31 mouse cellular contexts compared by ENCODE assay signal in the genomic region with DNA sequence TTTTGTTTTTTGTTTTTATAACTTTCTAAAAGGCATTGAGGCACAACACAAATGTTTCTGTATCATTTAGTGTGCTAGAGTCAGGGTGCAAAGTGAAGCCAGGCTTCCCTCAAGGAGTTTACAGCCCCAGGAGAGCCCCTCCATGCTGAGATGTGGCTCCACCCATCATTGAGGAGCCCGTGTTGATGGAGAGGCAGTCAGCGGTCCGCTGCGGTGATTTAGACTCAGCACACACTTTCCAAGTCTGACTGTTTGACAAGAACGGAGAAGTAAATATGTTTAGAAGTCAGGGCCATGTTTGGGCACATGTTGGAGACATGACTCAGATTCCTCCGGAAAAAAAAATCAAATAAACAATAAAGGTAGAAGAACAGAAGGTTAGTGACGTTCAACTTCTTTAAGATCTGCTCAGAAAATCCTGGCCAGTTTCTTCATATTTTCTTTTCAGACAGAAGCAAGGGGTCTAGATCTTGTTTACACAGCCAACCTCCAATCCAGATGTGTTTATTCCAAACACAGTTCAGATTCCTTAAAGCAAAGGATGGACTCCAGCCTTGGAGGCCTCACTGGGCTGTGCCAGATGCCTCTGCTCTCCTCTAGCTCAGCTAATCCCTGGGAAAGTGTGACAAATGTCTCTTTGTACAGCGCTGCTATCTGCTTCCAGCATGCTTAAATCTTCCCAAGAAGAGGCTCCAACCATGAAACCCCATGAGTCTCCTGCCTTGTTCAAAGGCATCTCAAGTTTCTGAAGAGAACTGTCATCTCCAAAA. TPM values are rescaled to one million over a fixed set of nuclear protein-coding genes. Genes with fewer than 3 reads are reported as not detected.
DNase-seq lines count a peak whose midpoint lies in the region; ATAC-seq lines count a peak whose summit lies in the region.
"Had no signal": no experiment of that assay in that cellular context is flagged by ENCODE, and none has a peak within 500 bp of the region (broad histone marks: within the 10 kb centered on the region; RNA-seq: fewer than 3 reads in every experiment).

No protein-coding gene starts in this region.

- H3K36me3 ChIP-seq in heart, embryonic 12.5 days: no peaks in the 10 kb centered on the region
- no peaks in the 10 kb centered on the region for H3K36me3 ChIP-seq in lung, embryonic 15.5 days
- H3K36me3 ChIP-seq in intestine, embryonic 16.5 days (ENCODE audit: control insufficient read depth, insufficient read depth, low read length): no peaks in the 10 kb centered on the region
- H3K36me3 ChIP-seq: G1E; hindbrain, embryonic 13.5 days; limb, embryonic 13.5 days; midbrain, embryonic 10.5 days; midbrain, embryonic 15.5 days; neural tube, embryonic 15.5 days had no signal

- WGBS in heart, embryonic 12.5 days: 62% methylated on average over 8 of the region's 8 CpGs
- 18% methylated on average over 8 of the region's 8 CpGs for WGBS in lung, embryonic 15.5 days
- WGBS in intestine, embryonic 16.5 days: 47% methylated on average over 8 of the region's 8 CpGs

- H3K27me3 ChIP-seq in heart, embryonic 12.5 days (replicated peaks): no peaks in the 10 kb centered on the region
- no peaks in the 10 kb centered on the region for H3K27me3 ChIP-seq in lung, embryonic 15.5 days
- no peaks in the 10 kb centered on the region for H3K27me3 ChIP-seq in intestine, embryonic 16.5 days (replicated peaks; ENCODE audit: control insufficient read depth, insufficient read depth, low read length)
- H3K27me3 ChIP-seq: hindbrain, embryonic 13.5 days; limb, embryonic 13.5 days; midbrain, embryonic 15.5 days; neural tube, embryonic 15.5 days; Patski had no signal

- H3K9ac ChIP-seq in heart, embryonic 12.5 days: no peak overlapping the region
- H3K9ac ChIP-seq in lung, embryonic 15.5 days: no peak overlapping the region
- H3K9ac ChIP-seq in intestine, embryonic 16.5 days (ENCODE audit: low read depth, low read length): no peak overlapping the region
- H3K9ac ChIP-seq: hindbrain, embryonic 13.5 days; limb, embryonic 13.5 days; midbrain, embryonic 15.5 days; neural tube, embryonic 15.5 days had no signal

- H3K27ac ChIP-seq in heart, embryonic 12.5 days (ENCODE audit: poor library complexity, severe bottlenecking): no peak overlapping the region
- H3K27ac ChIP-seq in lung, embryonic 15.5 days: peak overlapping the region; percentile 77
- peak overlapping the region; percentile 30; the same call in 1 of the 2 replicates for H3K27ac ChIP-seq in intestine, embryonic 16.5 days (ENCODE audit: low read length)
- H3K27ac ChIP-seq: hindbrain, embryonic 13.5 days; left cerebral cortex, adult 2 months; limb, embryonic 13.5 days; midbrain, embryonic 10.5 days; midbrain, embryonic 15.5 days; neural tube, embryonic 15.5 days had no signal

- ATAC-seq in heart, embryonic 12.5 days (ENCODE audit: insufficient number of reproducible peaks, low FRiP score): no peak
- ATAC-seq in lung, embryonic 15.5 days (ENCODE audit: borderline replicate concordance, extremely low read depth, low FRiP score, low TSS enrichment): peak; percentile 90
- peak; percentile 58; the same call in 1 of the 2 replicates for ATAC-seq in intestine, embryonic 16.5 days
- ATAC-seq: forebrain, embryonic 14.5 days; midbrain, embryonic 15.5 days; Patski had no signal

- no peak overlapping the region for H3K4me2 ChIP-seq in heart, embryonic 12.5 days
- no peak overlapping the region for H3K4me2 ChIP-seq in lung, embryonic 15.5 days
- no peak overlapping the region for H3K4me2 ChIP-seq in intestine, embryonic 16.5 days (ENCODE audit: low read depth, low read length)
- H3K4me2 ChIP-seq: heart, embryonic 11.5 days; hindbrain, embryonic 13.5 days; limb, embryonic 13.5 days; liver, embryonic 11.5 days; midbrain, embryonic 15.5 days; neural tube, embryonic 15.5 days had no signal

- H3K4me3 ChIP-seq in heart, embryonic 12.5 days: no peak overlapping the region
- no peak overlapping the region for H3K4me3 ChIP-seq in lung, embryonic 15.5 days
- no peak overlapping the region for H3K4me3 ChIP-seq in intestine, embryonic 16.5 days (ENCODE audit: low read length)
- H3K4me3 ChIP-seq: hindbrain, embryonic 13.5 days; left cerebral cortex, adult 2 months; limb, embryonic 13.5 days; midbrain, embryonic 10.5 days; midbrain, embryonic 15.5 days; neural tube, embryonic 15.5 days had no signal

- no peaks in the 10 kb centered on the region for H3K9me3 ChIP-seq in heart, embryonic 12.5 days (replicated peaks)
- no peaks in the 10 kb centered on the region for H3K9me3 ChIP-seq in lung, embryonic 15.5 days
- no peaks in the 10 kb centered on the region for H3K9me3 ChIP-seq in intestine, embryonic 16.5 days (ENCODE audit: control insufficient read depth, low read length)
- H3K9me3 ChIP-seq: G1E; hindbrain, embryonic 13.5 days; limb, embryonic 13.5 days; midbrain, embryonic 10.5 days; midbrain, embryonic 15.5 days; neural tube, embryonic 15.5 days had no signal

- peaks cover 8% of the 10 kb centered on the region for H3K4me1 ChIP-seq in heart, embryonic 12.5 days (replicated peaks)
- peaks cover 12% of the 10 kb centered on the region; the same call in 1 of the 2 replicates for H3K4me1 ChIP-seq in lung, embryonic 15.5 days
- no peaks in the 10 kb centered on the region for H3K4me1 ChIP-seq in intestine, embryonic 16.5 days (ENCODE audit: control insufficient read depth, insufficient read depth, low read length)
- H3K4me1 ChIP-seq: midbrain, embryonic 10.5 days; midbrain, embryonic 15.5 days; neural tube, embryonic 15.5 days had no signal

- DNase-seq in heart, adult 11 months: peak; percentile 44
- DNase-seq in lung, postnatal 25 days (ENCODE audit: low spot score): no peak
- DNase-seq in NIH3T3 (ENCODE audit: low read depth): peak; percentile 4
- no peak for DNase-seq in adrenal gland, postnatal 36 days
- no peak for DNase-seq in embryo, embryonic 10.5 days (ENCODE audit: low spot score)
- DNase-seq: adrenal gland, postnatal 14 days; cerebellum, adult 11-12 months; cerebellum, postnatal 10 days; gastrocnemius, postnatal 25 days; heart, adult 18-20 months; heart, postnatal 4 days; kidney, adult 8-10 months; kidney, postnatal 25 days; right cerebral cortex, postnatal 25 days; spleen, adult 18-20 months; thymus, adult 18-20 months; thymus, postnatal 25 days had no signal

RNA-seq across cellular contexts. Expression of gene Gm10260, which starts 47.7 kb away (rescaled TPM):
- polyA plus RNA-seq in heart, embryonic 12.5 days (2016; fragmentation: Nextera tagmentation; extraction: Ambion mirVana): 0.64 and 2.3 TPM in 2 replicates
- polyA plus RNA-seq in lung, embryonic 15.5 days (2015; fragmentation: Nextera tagmentation; extraction: Ambion mirVana): 3.2 and 3.4 TPM in 2 replicates
- 4.0 and 5.2 TPM in 2 replicates for polyA plus RNA-seq in intestine, embryonic 16.5 days (2015; fragmentation: Nextera tagmentation; extraction: Ambion mirVana)
- 100 to 1,000 TPM; 227 TPM for total RNA-seq in adrenal gland, postnatal 36 days (2021)

Comparison
In these comparisons a context has a peak if more than half of its experiments do, and no peak if none do; other contexts are left out.
1. DNase-seq: peak in heart, adult 11 months (single experiment) and NIH3T3 (single experiment); none in lung, postnatal 25 days (single experiment), adrenal gland, postnatal 36 days (0 of 2) and embryo, embryonic 10.5 days (single experiment).